Mouse (Mus musculus) MEL (cell line): ENCODE results near the gene Kcnj15.

Experiments
- CHD1 ChIP-seq: IDR thresholded peaks from 2 replicates; pipeline ENCODE4 v1.6.1; 2012; ENCODE audit warnings: low read depth, mild to moderate bottlenecking, inconsistent platforms, low read length, improper control_type of control experiment
- CTCF ChIP-seq, 3 experiments: IDR thresholded peaks in 2 of 3; conservative IDR thresholded peaks in 1 of 3; 2 replicates each; pipeline ENCODE4 v1.5.1; 2011 to 2012; ENCODE audit warnings: low read length in 3 of 3, low read depth in 2 of 3, mild to moderate bottlenecking in 2 of 3, improper control_type of control experiment in 1 of 3, inconsistent platforms in 1 of 3, mixed read lengths in 1 of 3, moderate library complexity in 1 of 3; ENCODE audit not compliant: control insufficient read depth in 1 of 3, insufficient read depth in 1 of 3, poor library complexity in 1 of 3, severe bottlenecking in 1 of 3
- E2F4 ChIP-seq: IDR thresholded peaks from 2 replicates; pipeline ENCODE4 v1.6.1; 2011; ENCODE audit warnings: low read depth, low read length, improper control_type of control experiment, borderline replicate concordance
- EP300 ChIP-seq, 2 experiments: IDR thresholded peaks; 2 replicates each; pipeline ENCODE4 v1.6.1; 2011; ENCODE audit warnings: improper control_type of control experiment in 2 of 2, low read length in 2 of 2, low read depth in 1 of 2, mild to moderate bottlenecking in 1 of 2
- GATA1 ChIP-seq: IDR thresholded peaks from 2 replicates; pipeline ENCODE4 v1.6.1; 2011; ENCODE audit warnings: low read depth, low read length, improper control_type of control experiment
- HCFC1 ChIP-seq: IDR thresholded peaks from 2 replicates; pipeline ENCODE4 v1.6.1; 2012; ENCODE audit warnings: low read depth, mild to moderate bottlenecking, inconsistent platforms, low read length, improper control_type of control experiment, moderate library complexity
- MAX ChIP-seq: IDR thresholded peaks from 2 replicates; pipeline ENCODE4 v1.6.1; 2011; ENCODE audit warnings: low read length, improper control_type of control experiment
- MXI1 ChIP-seq: IDR thresholded peaks from 2 replicates; pipeline ENCODE4 v1.6.1; 2011; ENCODE audit warnings: mild to moderate bottlenecking, low read depth, low read length, improper control_type of control experiment
- POLR2A ChIP-seq, 2 experiments: IDR thresholded peaks; 2 replicates each; pipeline ENCODE4 v1.6.1; 2011 to 2012; ENCODE audit warnings: low read length in 2 of 2, mild to moderate bottlenecking in 2 of 2, control low read depth in 1 of 2, improper control_type of control experiment in 1 of 2, low read depth in 1 of 2, moderate library complexity in 1 of 2; ENCODE audit not compliant: control insufficient read depth in 1 of 2, insufficient read depth in 1 of 2, poor library complexity in 1 of 2
- UBTF ChIP-seq: IDR thresholded peaks from 2 replicates; pipeline ENCODE4 v1.6.1; 2012; ENCODE audit warnings: low read depth, mild to moderate bottlenecking, inconsistent platforms, low read length, improper control_type of control experiment, moderate library complexity, borderline replicate concordance; ENCODE audit not compliant: insufficient read depth
- USF1 ChIP-seq: IDR thresholded peaks from 2 replicates; pipeline ENCODE4 v1.6.1; 2014; ENCODE audit warnings: low read depth, mild to moderate bottlenecking, inconsistent platforms, low read length, improper control_type of control experiment, moderate library complexity
- ZKSCAN1 ChIP-seq: IDR thresholded peaks from 2 replicates; pipeline ENCODE4 v1.6.1; 2012; ENCODE audit warnings: low read depth, mild to moderate bottlenecking, inconsistent platforms, low read length, improper control_type of control experiment, moderate library complexity
- ZNF384 ChIP-seq: IDR thresholded peaks from 2 replicates; pipeline ENCODE4 v1.6.1; 2012; ENCODE audit warnings: low read depth, mild to moderate bottlenecking, inconsistent platforms, low read length, improper control_type of control experiment

- TF ChIP-seq E2F4 (no peak), CTCF (IDR thresholded peaks at IDR 0.05 in 2 of 3, conservative IDR thresholded peaks at IDR 0.05 in 1 of 3; ENCODE audit: control insufficient read depth in 1 of 3, insufficient read depth in 1 of 3, low read depth in 2 of 3, low read length in 3 of 3, poor library complexity in 1 of 3, severe bottlenecking in 1 of 3) (no peak), CHD1 (no peak), ZNF384 (no peak), MAX (no peak), UBTF (no peak), POLR2A (IDR thresholded peaks at IDR 0.05; ENCODE audit: control insufficient read depth in 1 of 2, insufficient read depth in 1 of 2, low read depth in 1 of 2, low read length in 2 of 2, poor library complexity in 1 of 2) (no peak), HCFC1 (no peak), EP300 (IDR thresholded peaks at IDR 0.05; ENCODE audit: low read depth in 1 of 2, low read length in 2 of 2) (no peak), GATA1 (no peak), ZKSCAN1 (no peak), MXI1 (no peak), USF1 (no peak)
Measured at GRCm38 (mm10) chr16:95349745-95350144, 92.4 kb downstream of the Kcnj15 start.
